Mouse (Mus musculus) embryo, embryonic 10 days (tissue): ENCODE measurements at regions not wholly inside any gene's neighbourhood (a gene's known extent, or its start where the extent isn't known, plus 50 kb on each side); places are given as distances from the start of the nearest gene placed in this dataset.

Experiments used
- DNase-seq: peaks from one replicate; pipeline ENCODE4 v3.0.0-alpha.2; 2015; ENCODE audit warnings: low spot score

DNA sequence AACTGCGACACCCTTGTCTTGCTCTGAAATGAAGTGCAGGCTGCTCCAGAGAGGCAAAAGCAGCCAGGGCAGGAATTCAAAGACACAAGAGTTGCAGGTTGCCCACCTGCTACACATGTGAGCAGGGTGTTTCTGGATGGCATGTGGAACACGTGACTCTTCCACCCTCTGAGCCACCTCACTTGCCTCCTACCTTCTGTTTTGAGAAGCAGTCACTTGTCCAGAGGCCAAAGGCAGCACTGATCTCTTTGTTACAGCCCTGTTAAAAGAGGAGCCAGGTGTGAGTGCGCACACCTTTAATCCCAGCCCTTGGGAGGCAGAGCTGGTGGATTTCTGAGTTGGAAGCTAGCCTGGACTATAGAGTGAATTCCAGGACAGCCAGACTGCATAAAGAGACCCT is 79.7 kb upstream of the Tle3 start:
- no peak for DNase-seq

DNA sequence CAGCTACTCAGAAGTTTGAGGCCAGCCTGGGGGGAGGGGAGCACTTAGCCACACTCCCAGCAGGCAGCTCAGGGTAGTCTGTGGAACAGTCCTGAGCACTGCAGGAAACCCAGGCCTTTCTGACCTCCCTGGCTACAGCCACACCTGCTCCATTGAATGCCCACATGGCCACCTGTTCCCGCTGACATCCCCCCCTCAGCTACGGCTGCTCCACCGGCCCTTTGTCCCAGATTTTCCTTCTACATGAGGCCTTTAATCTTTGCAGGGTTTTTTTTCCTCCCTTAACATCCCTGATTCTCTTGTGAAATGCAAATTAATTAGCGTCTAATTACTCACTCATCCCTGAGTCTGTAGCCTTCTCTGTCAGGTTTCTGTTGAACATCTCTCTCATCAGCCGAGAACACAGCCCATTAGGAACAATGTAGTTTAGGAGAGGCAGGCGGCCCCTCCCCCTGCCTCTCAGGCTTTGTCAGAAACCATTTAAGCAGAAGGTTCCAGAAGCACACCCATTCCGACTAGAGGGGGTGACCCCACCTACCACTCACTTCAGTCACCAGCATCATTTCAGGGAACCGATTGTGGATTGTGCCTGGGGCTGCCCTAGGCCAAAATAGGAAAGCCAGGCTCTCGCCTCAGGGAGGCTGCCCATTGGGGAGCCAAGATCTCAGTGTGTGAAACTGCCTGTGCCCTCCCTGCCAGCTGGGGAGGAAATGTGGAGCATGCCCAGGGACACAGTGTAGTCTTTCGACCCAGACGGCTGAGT is 78.8 kb upstream of the Tle3 start:
- DNase-seq = peak; percentile 51

- DNase-seq = no peak
Measured at GRCm38 (mm10) chr9:61295001-61295400, 77.2 kb upstream of the Tle3 start.

DNA sequence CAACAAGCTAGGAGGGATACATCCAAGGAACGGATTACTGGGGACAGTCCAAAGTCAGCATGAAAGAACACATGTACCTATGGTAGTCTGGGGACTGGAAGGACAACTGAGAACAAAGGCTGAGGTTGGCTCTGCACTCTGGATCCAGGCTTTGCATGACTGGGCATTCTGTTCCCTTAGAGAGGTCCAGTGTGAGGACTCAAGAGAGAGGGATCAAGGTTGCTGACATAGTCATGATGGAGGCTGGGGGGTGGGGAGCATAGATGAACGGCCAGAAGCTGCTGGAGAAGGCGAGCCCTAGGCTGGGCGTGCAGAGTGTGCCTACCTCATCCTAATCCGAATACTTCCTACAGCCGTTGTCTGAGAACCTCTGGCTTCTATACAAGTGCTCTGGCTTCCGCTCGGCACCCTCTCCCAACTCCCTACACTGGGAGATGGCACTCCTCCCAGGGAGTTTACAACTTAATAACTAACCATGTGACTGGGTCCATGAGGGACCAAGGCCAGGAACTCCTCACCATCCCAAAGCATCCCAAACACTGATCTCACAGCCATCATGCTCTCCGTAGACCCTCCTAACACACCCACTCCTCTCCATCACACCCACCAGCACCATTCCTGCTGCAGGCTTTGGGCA is 75.7 kb upstream of the Tle3 start:
- no peak for DNase-seq

- no peak for DNase-seq
Measured at GRCm38 (mm10) chr9:61297385-61297784, 74.8 kb upstream of the Tle3 start.

- no peak for DNase-seq
Measured at GRCm38 (mm10) chr9:61299873-61300560, 72.1 kb upstream of the Tle3 start.

- no peak for DNase-seq
Measured at GRCm38 (mm10) chr9:61301070-61301469, 71.1 kb upstream of the Tle3 start.

- no peak for DNase-seq
Measured at GRCm38 (mm10) chr9:61302724-61303123, 69.4 kb upstream of the Tle3 start.

DNA sequence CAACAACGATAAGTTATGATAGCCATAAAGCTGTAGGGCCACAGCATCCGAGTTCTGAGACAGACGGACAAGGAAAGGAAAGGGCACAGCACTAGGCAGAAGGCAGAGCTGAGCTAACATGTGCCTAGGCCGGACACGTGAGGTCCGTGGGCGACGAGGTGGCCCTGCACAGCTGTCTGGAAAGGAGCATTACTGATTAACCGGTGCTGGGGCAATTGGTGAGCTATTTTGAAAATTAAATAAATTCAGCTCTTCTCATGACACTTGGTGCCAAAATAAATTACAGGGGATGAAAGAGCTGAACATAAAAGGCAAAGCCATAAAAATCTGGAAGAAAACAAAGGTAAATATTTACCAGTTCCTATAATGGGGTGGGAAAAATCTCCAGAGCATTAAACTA is 65.9 kb upstream of the Tle3 start:
- DNase-seq = no peak

- peak; percentile 42 for DNase-seq
Measured at GRCm38 (mm10) chr9:61309096-61309495, 63.1 kb upstream of the Tle3 start.

- DNase-seq = no peak
Measured at GRCm38 (mm10) chr9:61309768-61310493, 62.2 kb upstream of the Tle3 start.

GRCm38 (mm10) chr9:61310574-61310973 is 61.6 kb upstream of the Tle3 start:
- no peak for DNase-seq

DNA sequence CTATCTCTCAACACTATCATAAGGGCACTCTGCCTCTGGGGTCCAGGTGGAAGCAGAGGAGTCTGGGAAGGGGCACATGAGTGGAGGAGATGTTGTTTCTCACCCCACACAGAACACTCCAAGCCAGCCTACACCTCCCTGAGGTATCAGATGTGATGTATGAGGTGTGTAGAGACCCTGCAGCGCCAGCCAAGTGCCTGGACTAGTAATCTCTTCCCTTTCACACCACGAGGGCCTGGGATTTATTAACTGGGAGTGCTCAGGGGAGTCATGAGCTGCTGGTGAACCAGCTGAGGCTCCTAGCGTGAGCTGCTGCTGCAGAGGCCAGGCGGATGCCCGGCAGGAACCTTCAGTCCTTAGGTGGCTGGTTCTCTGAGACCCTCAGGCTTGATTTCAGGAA is 60.6 kb upstream of the Tle3 start:
- DNase-seq = peak; percentile 48

DNA sequence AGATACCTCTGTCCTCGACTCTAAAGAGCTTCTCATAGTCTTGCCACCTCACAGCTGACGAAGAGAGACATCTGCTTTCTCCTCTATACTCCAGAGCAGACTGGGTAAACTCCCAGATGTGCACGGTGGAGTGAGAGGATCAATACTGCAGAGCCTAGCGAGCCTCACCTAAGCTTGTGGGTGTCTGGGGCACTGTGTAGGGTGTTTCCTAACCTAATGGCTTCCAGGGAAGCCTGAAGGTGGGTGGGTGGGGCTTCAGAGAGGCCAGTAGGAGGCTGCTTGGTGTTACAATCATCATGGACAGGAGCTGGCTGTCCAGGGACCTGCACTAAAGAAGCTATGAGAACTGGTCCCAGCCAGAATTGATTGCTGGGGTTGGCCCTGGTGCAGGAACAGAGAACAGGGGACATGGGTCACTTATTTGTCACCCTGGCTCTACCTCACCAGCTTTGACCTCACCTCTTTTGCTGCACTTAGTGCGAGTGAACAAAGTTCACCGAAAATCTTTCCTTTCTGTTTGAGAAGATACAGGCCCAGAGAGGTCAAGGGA is 57.5 kb upstream of the Tle3 start:
- DNase-seq = no peak

DNA sequence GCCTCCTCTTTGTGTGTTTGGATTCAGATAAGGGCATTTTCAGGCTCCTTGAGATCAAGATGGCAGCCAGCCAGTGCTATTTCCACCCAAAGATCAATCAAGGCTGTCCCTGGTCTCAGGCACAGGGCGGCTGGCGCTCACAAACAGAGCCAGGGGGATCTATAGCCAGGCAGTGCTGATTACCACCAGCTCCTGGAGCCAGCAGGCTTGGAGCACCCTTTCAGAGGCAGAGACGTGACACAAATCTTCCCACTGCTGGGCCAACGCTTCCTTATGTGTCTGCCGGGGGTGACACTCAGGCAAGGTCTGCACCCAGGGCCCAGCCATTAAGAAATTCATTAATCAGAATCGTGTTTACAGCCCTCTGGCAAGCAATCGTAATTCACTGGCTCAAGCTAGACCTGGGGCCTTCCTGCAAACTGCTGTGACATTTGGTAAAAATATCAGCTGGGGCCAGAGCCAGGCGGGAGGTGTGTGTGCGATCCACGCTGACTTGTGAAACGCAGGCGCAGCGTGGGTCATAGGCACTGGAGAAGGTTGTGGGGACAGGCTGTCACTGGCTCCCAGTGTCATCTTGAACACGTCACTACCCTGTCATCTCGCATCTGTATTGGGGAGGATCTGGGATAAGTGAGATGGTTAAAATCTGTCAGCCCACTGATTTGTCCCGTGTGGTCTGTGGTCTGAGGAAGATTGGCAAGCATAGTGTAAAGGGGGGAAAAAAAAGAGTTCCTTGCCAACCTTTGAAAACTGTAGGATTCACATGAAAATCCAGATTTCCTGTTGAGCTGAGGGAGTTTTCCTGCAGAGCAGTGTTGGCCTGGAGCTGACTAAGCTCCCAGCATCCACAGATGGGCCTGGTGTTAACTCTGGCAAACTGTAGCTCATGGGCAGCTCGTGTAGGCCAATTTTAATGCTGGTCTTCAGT is 56.5 kb upstream of the Tle3 start:
- peak; percentile 46 for DNase-seq

- peak; percentile 49 for DNase-seq
Measured at GRCm38 (mm10) chr9:61316442-61316841, 55.7 kb upstream of the Tle3 start.

GRCm38 (mm10) chr9:61319721-61320120 is 52.4 kb upstream of the Tle3 start:
- no peak for DNase-seq

DNA sequence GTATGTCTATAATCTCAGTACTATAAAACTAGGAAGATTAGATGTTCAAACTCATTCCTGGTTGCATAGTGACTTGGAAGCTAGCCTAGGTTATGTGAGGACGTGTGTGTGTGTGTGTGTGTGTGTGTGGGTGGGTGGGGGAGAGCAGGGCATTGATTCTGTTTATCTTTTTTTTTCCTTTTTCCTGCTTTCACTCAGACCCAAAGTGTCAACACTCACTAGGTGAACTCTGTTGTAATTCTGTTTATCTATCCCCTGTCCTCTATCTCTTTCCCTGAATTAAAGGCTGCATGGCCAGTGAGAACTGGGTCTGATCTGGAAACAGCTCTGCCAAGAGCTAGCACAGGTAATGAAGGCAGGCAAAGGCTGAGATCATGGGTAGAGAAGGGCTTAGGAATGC is 50.9 kb upstream of the Tle3 start:
- no peak for DNase-seq

DNA sequence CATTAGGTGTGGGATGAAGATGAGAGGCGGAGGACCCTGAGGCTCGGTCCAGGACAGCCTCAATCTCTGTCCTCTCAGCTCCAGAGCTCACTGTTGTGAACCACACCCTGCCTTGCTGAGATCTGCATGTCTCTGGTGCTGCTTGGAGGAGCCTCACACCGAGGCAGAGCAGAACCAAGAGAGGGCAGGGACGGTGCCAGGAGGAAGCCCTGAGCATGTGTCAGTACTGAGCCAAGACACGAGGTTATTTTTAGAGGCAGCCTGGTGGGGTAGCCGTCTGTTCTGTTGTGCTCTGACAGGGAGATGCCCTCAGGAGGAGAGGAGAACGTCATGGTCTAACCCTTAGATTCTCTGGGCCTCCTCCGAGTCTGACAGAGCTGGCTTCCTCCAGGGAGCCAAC is 50.3 kb upstream of the Tle3 start:
- DNase-seq = no peak

- peak; percentile 53 for DNase-seq
Measured at GRCm38 (mm10) chr9:61322333-61322732, 49.8 kb upstream of the Tle3 start.
